Mouse (Mus musculus) CH12.LX (cell line): ENCODE results near the gene Rufy1. TPM values are rescaled to one million over a fixed set of nuclear protein-coding genes. Genes with fewer than 3 reads are reported as not detected.

ENCODE experiments used
- DNase-seq: peaks from one replicate; pipeline ENCODE4 v3.0.0-alpha.2; 2013; ENCODE audit errors: extremely low read depth
- H3K27ac ChIP-seq: 2 replicates; pipeline ENCODE4 v1.5.1; 2012; ENCODE audit warnings: low read depth, mild to moderate bottlenecking, control low read depth, moderate library complexity; ENCODE audit not compliant: insufficient read depth
- H3K27me3 ChIP-seq: replicated peaks from 2 replicates; pipeline ENCODE3; 2012; ENCODE audit warnings: inconsistent platforms
- H3K36me3 ChIP-seq, 2 experiments: replicated peaks in 1 of 2; 2 replicates each; pipeline versions ENCODE3 to v1.6.1; 2012; ENCODE audit warnings: inconsistent platforms in 1 of 2, low read length in 1 of 2, mild to moderate bottlenecking in 1 of 2, mixed read lengths in 1 of 2, moderate library complexity in 1 of 2; ENCODE audit not compliant: control insufficient read depth in 1 of 2, insufficient read depth in 1 of 2
- H3K4me1 ChIP-seq, 2 experiments: 2 replicates each; pipeline ENCODE4 v1.6.1; 2012; ENCODE audit warnings: inconsistent platforms in 1 of 2, moderate library complexity in 1 of 2; ENCODE audit not compliant: insufficient read depth in 2 of 2, control insufficient read depth in 1 of 2
- H3K4me2 ChIP-seq: 2 replicates; pipeline ENCODE4 v1.6.1; 2012; ENCODE audit warnings: low read depth, mild to moderate bottlenecking, control low read depth; ENCODE audit not compliant: poor library complexity, insufficient read depth, severe bottlenecking
- H3K4me3 ChIP-seq, 3 experiments: fragments of 150-350 bp in 1 of 3; sonication (generic) in 1 of 3; replicated peaks in 1 of 3; 2 replicates each; pipeline versions ENCODE3 to v1.5.1; 2011 to 2012; ENCODE audit warnings: low read depth in 2 of 3, low read length in 2 of 3, mild to moderate bottlenecking in 2 of 3, moderate library complexity in 2 of 3, control low read depth in 1 of 3, improper control_type of control experiment in 1 of 3, inconsistent platforms in 1 of 3, mixed read lengths in 1 of 3; ENCODE audit not compliant: poor library complexity in 1 of 3
- H3K79me2 ChIP-seq: replicated peaks from 2 replicates; pipeline ENCODE4 v1.6.1; 2012; ENCODE audit warnings: mild to moderate bottlenecking, moderate library complexity; ENCODE audit not compliant: control insufficient read depth, poor library complexity, insufficient read depth, severe bottlenecking; ENCODE audit errors: extremely low read depth
- H3K9ac ChIP-seq: 2 replicates; pipeline ENCODE4 v1.6.1; 2012; ENCODE audit warnings: low read depth, mild to moderate bottlenecking, control low read depth, moderate library complexity; ENCODE audit not compliant: insufficient read depth
- H3K9me3 ChIP-seq: replicated peaks from 2 replicates; pipeline ENCODE3; 2012; ENCODE audit warnings: low read length, inconsistent platforms, mixed read lengths
- ELF1 ChIP-seq: IDR thresholded peaks from 2 replicates; pipeline ENCODE4 v1.6.1; 2014; ENCODE audit warnings: low read depth, mild to moderate bottlenecking, inconsistent platforms, low read length, improper control_type of control experiment
- EP300 ChIP-seq: IDR thresholded peaks from 2 replicates; pipeline ENCODE4 v1.6.1; 2011; ENCODE audit warnings: low read length, improper control_type of control experiment
- GABPA ChIP-seq: IDR thresholded peaks from 2 replicates; pipeline ENCODE4 v1.6.1; 2012; ENCODE audit warnings: low read depth, low read length, improper control_type of control experiment, inconsistent platforms; ENCODE audit not compliant: insufficient replicate concordance
- HCFC1 ChIP-seq: IDR thresholded peaks from 2 replicates; pipeline ENCODE4 v1.6.1; 2012; ENCODE audit warnings: low read depth, mild to moderate bottlenecking, inconsistent platforms, low read length, improper control_type of control experiment
- IRF4 ChIP-seq: IDR thresholded peaks from 2 replicates; pipeline ENCODE4 v1.6.1; 2014; ENCODE audit warnings: low read depth, mild to moderate bottlenecking, inconsistent platforms, low read length, improper control_type of control experiment
- KAT2A ChIP-seq: IDR thresholded peaks from 2 replicates; pipeline ENCODE4 v1.6.1; 2012; ENCODE audit warnings: low read length, improper control_type of control experiment, inconsistent platforms; ENCODE audit not compliant: insufficient replicate concordance
- MAX ChIP-seq: IDR thresholded peaks from 2 replicates; pipeline ENCODE4 v1.6.1; 2011; ENCODE audit warnings: low read length, improper control_type of control experiment
- MAZ ChIP-seq: IDR thresholded peaks from 2 replicates; pipeline ENCODE4 v1.6.1; 2012; ENCODE audit warnings: low read depth, mild to moderate bottlenecking, inconsistent platforms, low read length, improper control_type of control experiment, moderate library complexity
- MEF2A ChIP-seq: IDR thresholded peaks from 2 replicates; pipeline ENCODE4 v1.6.1; 2014; ENCODE audit warnings: low read depth, mild to moderate bottlenecking, inconsistent platforms, low read length, improper control_type of control experiment, borderline replicate concordance
- MYC ChIP-seq: IDR thresholded peaks from 2 replicates; pipeline ENCODE4 v1.6.1; 2011; ENCODE audit warnings: low read depth, mild to moderate bottlenecking, improper control_type of control experiment, low read length
- NELFE ChIP-seq: IDR thresholded peaks from 2 replicates; pipeline ENCODE4 v1.6.1; 2011; ENCODE audit warnings: low read depth, low read length, improper control_type of control experiment
- POLR2AphosphoS2 ChIP-seq: IDR thresholded peaks from 2 replicates; pipeline ENCODE4 v1.6.1; 2011; ENCODE audit warnings: low read depth, low read length, improper control_type of control experiment
- RCOR1 ChIP-seq: conservative IDR thresholded peaks from 2 replicates; pipeline ENCODE4 v1.6.1; 2012; ENCODE audit warnings: low read depth, mild to moderate bottlenecking, inconsistent platforms, low read length, improper control_type of control experiment
- SIN3A ChIP-seq: IDR thresholded peaks from 2 replicates; pipeline ENCODE4 v1.6.1; 2012; ENCODE audit warnings: low read length, improper control_type of control experiment, inconsistent platforms
- SMC3 ChIP-seq: IDR thresholded peaks from 2 replicates; pipeline ENCODE4 v1.6.1; 2011; ENCODE audit warnings: low read depth, low read length, improper control_type of control experiment
- TBP ChIP-seq: conservative IDR thresholded peaks from 2 replicates; pipeline ENCODE4 v1.6.1; 2011; ENCODE audit warnings: low read depth, low read length, improper control_type of control experiment
- TCF12 ChIP-seq: IDR thresholded peaks from 2 replicates; pipeline ENCODE4 v1.6.1; 2014; ENCODE audit warnings: low read depth, mild to moderate bottlenecking, inconsistent platforms, low read length, improper control_type of control experiment
- UBTF ChIP-seq: IDR thresholded peaks from 2 replicates; pipeline ENCODE4 v1.6.1; 2012; ENCODE audit warnings: low read depth, mild to moderate bottlenecking, inconsistent platforms, low read length, improper control_type of control experiment, moderate library complexity
- USF1 ChIP-seq: IDR thresholded peaks from 2 replicates; pipeline ENCODE4 v1.6.1; 2014; ENCODE audit warnings: low read depth, mild to moderate bottlenecking, inconsistent platforms, low read length, improper control_type of control experiment
- ZKSCAN1 ChIP-seq: IDR thresholded peaks from 2 replicates; pipeline ENCODE4 v1.6.1; 2012; ENCODE audit warnings: low read depth, inconsistent platforms, low read length, improper control_type of control experiment, borderline replicate concordance
- ZMIZ1 ChIP-seq: IDR thresholded peaks from 2 replicates; pipeline ENCODE4 v1.6.1; 2012; ENCODE audit warnings: low read depth, mild to moderate bottlenecking, inconsistent platforms, low read length, improper control_type of control experiment
- ZNF384 ChIP-seq: IDR thresholded peaks from 2 replicates; pipeline ENCODE4 v1.6.1; 2012; ENCODE audit warnings: low read depth, low read length, improper control_type of control experiment, inconsistent platforms
- dilution Hi-C: fragments of 300-500 bp; cut with MboI; formaldehyde crosslinking; loops from 2 replicates; pipeline ENCODE4 v1.14.3; 2020; ENCODE audit warnings: low sequenced_read_pairs; ENCODE audit not compliant: extremely low pct_unique_long_range_greater_than_20kb, extremely low pct_ligation_motif_present
- in situ Hi-C: fragments of 300-500 bp; cut with MboI; formaldehyde crosslinking; loops from 3 replicates; pipeline ENCODE4 v1.14.3; 2019; ENCODE audit warnings: low sequenced_read_pairs, low pct_ligation_motif_present, low pct_unique_long_range_greater_than_20kb, mixed read lengths
- polyA plus RNA-seq: library from polyadenylated mRNA; unstranded; fragments of >175 nt; gene quantifications from 2 replicates; pipeline ENCODE4 v1.2.1, GENCODE M21; 2012; ENCODE audit warnings: low read depth; ENCODE audit not compliant: insufficient read length
- total RNA-seq, 2 experiments: library from RNA; depleted of rRNA; stranded (reverse); fragments of 300-350 nt in 1 of 2; fragments of >200 nt in 1 of 2; gene quantifications; 2 replicates each; pipeline ENCODE4 v1.2.3; 2012 to 2014

Rufy1 gene
- total and polyA plus RNA-seq, 3 experiments = 11.0 to 21.3 (median 18.0) TPM

- Histone ChIP-seq H3K27me3 (no peaks in the 10 kb centered on the region), H3K4me1 (peaks cover 7 to 8% of the 10 kb centered on the region in 2 experiments), H3K27ac (no peak overlapping the region), H3K79me2 (no peaks in the 10 kb centered on the region), H3K4me2 (no peak overlapping the region), H3K9ac (no peak overlapping the region), H3K4me3 (no peak overlapping the region), H3K36me3 (no peaks in the 10 kb centered on the region), H3K9me3 (no peaks in the 10 kb centered on the region)
- no peak for DNase-seq
- in situ Hi-C loops = loop anchor here (10.0 kb wide), 2 partner anchors 145 to 235 kb away; partner anchors contain the start of gene Tbc1d9b
- no peak for TF ChIP-seq TCF12
- no peak for TF ChIP-seq GABPA
- TF ChIP-seq ZKSCAN1 = no peak
- TF ChIP-seq KAT2A = no peak
- no peak for TF ChIP-seq UBTF
- TF ChIP-seq SMC3 = no peak
- no peak for TF ChIP-seq RCOR1
- no peak for TF ChIP-seq ZNF384
- no peak for TF ChIP-seq MAZ
- no peak for TF ChIP-seq IRF4
- no peak for TF ChIP-seq HCFC1
- no peak for TF ChIP-seq MAX
- no peak for TF ChIP-seq POLR2AphosphoS2
- dilution Hi-C loops = no loop called here
Measured at GRCm38 (mm10) chr11:50369360-50369911, 61.5 kb downstream of the Rufy1 start.

- H3K4me3 ChIP-seq = no peak overlapping the region
- H3K27me3 ChIP-seq = no peaks in the 10 kb centered on the region
- no peak for DNase-seq
- H3K27ac ChIP-seq = no peak overlapping the region
- H3K4me1 ChIP-seq = peaks cover 7 to 8% of the 10 kb centered on the region in 2 experiments
- dilution Hi-C loops (no loop called here), in situ Hi-C loops (loop anchor here (10.0 kb wide), 2 partner anchors 143 to 233 kb away; partner anchors contain the start of gene Tbc1d9b)
- no peaks in the 10 kb centered on the region for H3K79me2 ChIP-seq
- no peaks in the 10 kb centered on the region for H3K9me3 ChIP-seq
- TF ChIP-seq SIN3A (no peak), USF1 (no peak), NELFE (no peak), KAT2A (no peak), ZMIZ1 (no peak), EP300 (no peak), MYC (no peak), GABPA (no peak), MEF2A (no peak), MAX (no peak), TBP (no peak), ELF1 (no peak), ZNF384 (no peak)
- H3K9ac ChIP-seq = no peak overlapping the region
- no peak overlapping the region for H3K4me2 ChIP-seq
- H3K36me3 ChIP-seq = no peaks in the 10 kb centered on the region
Measured at GRCm38 (mm10) chr11:50367531-50367930, 63.4 kb downstream of the Rufy1 start.
